Mouse (Mus musculus) myocyte (in vitro differentiated cells): ENCODE data around the gene Bbs9.

ENCODE experiments used
- MAX ChIP-seq: IDR thresholded peaks from one replicate; pipeline ENCODE4 v1.6.1; 2011; ENCODE audit warnings: low read depth, mild to moderate bottlenecking, control low read depth
- POLR2A ChIP-seq: IDR thresholded peaks from one replicate; pipeline ENCODE4 v1.6.1; 2011; ENCODE audit warnings: low read depth, mild to moderate bottlenecking, control low read depth, moderate library complexity; ENCODE audit not compliant: insufficient read length

- TF ChIP-seq MAX (no peak), POLR2A (no peak)
Observed at GRCm38 (mm10) chr9:22734954-22735353, 259.4 kb downstream of the Bbs9 start.
